Mouse (Mus musculus) liver, postnatal 0 days (tissue): ENCODE results near the gene Mmp24. TPM values are rescaled to one million over a fixed set of nuclear protein-coding genes. Genes with fewer than 3 reads are reported as not detected.
"Not testable (repeated sequence)": the region's sequence is repeated elsewhere in the genome, so short reads cannot be mapped to it uniquely, and the experiment has no call there.

ENCODE experiments used
- ATAC-seq: fragments of 200-750 bp; cut with Nextera tagmentation; 2 replicates; pipeline ENCODE4 v1.8.0; 2017; ENCODE audit warnings: mild to moderate bottlenecking, moderate library complexity
- DNase-seq: peaks from one replicate; pipeline ENCODE4 v3.0.0-alpha.2; 2016
- H3K27ac ChIP-seq: fragments of 300-500 bp; sonication (generic); 2 replicates; pipeline ENCODE4 v1.5.1; 2014; ENCODE audit warnings: antibody characterized with exemption, moderate library complexity, mild to moderate bottlenecking, low read depth
- H3K27me3 ChIP-seq: fragments of 300-500 bp; sonication (generic); 2 replicates; pipeline ENCODE4 v1.6.1; 2014; ENCODE audit warnings: low read length, control low read depth, mixed read lengths; ENCODE audit not compliant: insufficient read depth
- H3K36me3 ChIP-seq: fragments of 300-500 bp; sonication (generic); replicated peaks from 2 replicates; pipeline ENCODE4 v1.6.1; 2014; ENCODE audit warnings: mild to moderate bottlenecking, control low read depth, low read length, moderate library complexity, mixed read lengths; ENCODE audit not compliant: insufficient read depth
- H3K4me1 ChIP-seq: fragments of 300-500 bp; sonication (generic); 2 replicates; pipeline ENCODE4 v1.6.1; 2014; ENCODE audit warnings: antibody characterized with exemption, mild to moderate bottlenecking, control low read depth; ENCODE audit not compliant: insufficient read depth
- H3K4me2 ChIP-seq: fragments of 300-500 bp; sonication (generic); 2 replicates; pipeline ENCODE4 v1.6.1; 2014; ENCODE audit warnings: low read depth, mild to moderate bottlenecking, low read length, moderate library complexity, mixed read lengths
- H3K4me3 ChIP-seq: fragments of 300-500 bp; sonication (generic); 2 replicates; pipeline ENCODE4 v1.5.1; 2014; ENCODE audit warnings: low read depth, low read length
- H3K9ac ChIP-seq: fragments of 300-500 bp; sonication (generic); replicated peaks from 2 replicates; pipeline ENCODE4 v1.6.1; 2014; ENCODE audit warnings: mild to moderate bottlenecking, moderate library complexity
- H3K9me3 ChIP-seq: fragments of 300-500 bp; sonication (generic); 2 replicates; pipeline ENCODE4 v1.6.1; 2016; ENCODE audit warnings: mild to moderate bottlenecking, control low read depth, low read length, mixed read lengths
- CTCF ChIP-seq: sonication (generic); IDR thresholded peaks from 2 replicates; pipeline ENCODE4 v1.5.1; 2016; ENCODE audit warnings: antibody characterized with exemption, low read depth
- EP300 ChIP-seq: IDR thresholded peaks from 2 replicates; pipeline ENCODE4 v1.6.1; 2016; ENCODE audit warnings: antibody characterized with exemption, low read depth, mild to moderate bottlenecking
- WGBS: fragments of 180-500 bp; shearing (Covaris S2); extraction: QIAGEN DNeasy Blood & Tissue Kit; methylation state at CpG from one replicate; pipeline ENCODE4 v1.1.7; 2014; ENCODE audit not compliant: insufficient replicate concordance; 5-methylcytosine and 5-hydroxymethylcytosine counted together
- polyA plus RNA-seq: library from polyadenylated mRNA; unstranded; fragments of >200 nt; fragmentation: Nextera tagmentation; extraction: Ambion mirVana; gene quantifications from 2 replicates; pipeline ENCODE4 v1.2.1, GENCODE M21; 2015

The Mmp24 gene
- polyA plus RNA-seq, 1 experiment from 2014 or later = not detected

GRCm38 (mm10) chr2:155825904-155826629 is 50.9 kb downstream of the Mmp24 start:
- H3K4me2 ChIP-seq = peak overlapping the region; percentile 89
- H3K27me3 ChIP-seq = no peaks in the 10 kb centered on the region
- 1% methylated on average over 52 of the region's 52 CpGs for WGBS
- H3K27ac ChIP-seq = peak overlapping the region; percentile 97
- H3K4me1 ChIP-seq = peaks cover 16% of the 10 kb centered on the region
- no peak for TF ChIP-seq CTCF
- no peak for TF ChIP-seq EP300
- ATAC-seq (peak; percentile 9), DNase-seq (peak; percentile 56)
- peak overlapping the region; percentile 95 for H3K4me3 ChIP-seq
- H3K9me3 ChIP-seq = no peaks in the 10 kb centered on the region
- peaks cover 28% of the 10 kb centered on the region for H3K36me3 ChIP-seq
- peak overlapping the region; percentile 93 for H3K9ac ChIP-seq

GRCm38 (mm10) chr2:155826630-155827424 is 51.7 kb downstream of the Mmp24 start, which contains the start of gene Eif6:
Eif6 (minus strand) TSS chr2:155826925.
- peak within 1 kb of the TSS; percentile 97 for H3K27ac ChIP-seq
- TF ChIP-seq CTCF (no peak), EP300 (0 out of 2 replicates have a peak, but pooled peaks have one; percentile 74)

GRCm38 (mm10) chr2:155830841-155831240 is 55.7 kb downstream of the Mmp24 start:
- H3K27me3 ChIP-seq = no peaks in the 10 kb centered on the region
- no peak overlapping the region for H3K4me2 ChIP-seq
- H3K4me1 ChIP-seq = peaks cover 13% of the 10 kb centered on the region
- no peak overlapping the region for H3K4me3 ChIP-seq
- no peak overlapping the region for H3K27ac ChIP-seq
- DNase-seq (no peak), ATAC-seq (no peak)
- TF ChIP-seq EP300 (no peak), CTCF (no peak)
- 86% methylated on average over 8 of the region's 8 CpGs for WGBS
- no peak overlapping the region for H3K9ac ChIP-seq
- no peaks in the 10 kb centered on the region for H3K9me3 ChIP-seq
- no peaks in the 10 kb centered on the region for H3K36me3 ChIP-seq

More at GRCm38 (mm10) chr2:155826630-155827424, 51.7 kb downstream of the Mmp24 start, which contains the start of gene Eif6:
- Histone ChIP-seq H3K27me3 (no peaks in the 10 kb centered on the region), H3K9ac (peak within 1 kb of the TSS; percentile 93), H3K36me3 (peaks cover 22% of the 10 kb centered on the region), H3K4me2 (peak within 1 kb of the TSS; percentile 89), H3K4me3 (peak within 1 kb of the TSS; percentile 95), H3K9me3 (no peaks in the 10 kb centered on the region), H3K4me1 (peaks cover 16% of the 10 kb centered on the region)
- ATAC-seq (peak; percentile 95), DNase-seq (peak; percentile 94)
- WGBS = 2% methylated on average over 27 of the region's 27 CpGs

- H3K27ac ChIP-seq = no peak overlapping the region
- no peaks in the 10 kb centered on the region for H3K36me3 ChIP-seq
- ATAC-seq (no peak), DNase-seq (no peak)
- no peak overlapping the region for H3K9ac ChIP-seq
- H3K4me3 ChIP-seq = no peak overlapping the region
- no peak overlapping the region for H3K4me2 ChIP-seq
- no peaks in the 10 kb centered on the region for H3K27me3 ChIP-seq
- no peaks in the 10 kb centered on the region for H3K9me3 ChIP-seq
- TF ChIP-seq EP300 (no peak), CTCF (peak; percentile 47)
- WGBS = 41% methylated on average over 9 of the region's 9 CpGs
- peaks cover 13% of the 10 kb centered on the region for H3K4me1 ChIP-seq
Measured at GRCm38 (mm10) chr2:155831302-155831701, 56.2 kb downstream of the Mmp24 start.

GRCm38 (mm10) chr2:155832087-155832486 is 56.9 kb downstream of the Mmp24 start:
- peak; percentile 50 for TF ChIP-seq CTCF
- 63% methylated on average over 1 of the region's 1 CpGs for WGBS
- H3K27ac ChIP-seq, DNase-seq, H3K27me3 ChIP-seq, H3K9ac ChIP-seq, H3K4me2 ChIP-seq, ATAC-seq, H3K4me1 ChIP-seq, H3K9me3 ChIP-seq, H3K36me3 ChIP-seq, H3K4me3 ChIP-seq: not testable (repeated sequence)

- no peaks in the 10 kb centered on the region for H3K9me3 ChIP-seq
- TF ChIP-seq CTCF (no peak), EP300 (no peak)
- H3K9ac ChIP-seq = no peak within 1 kb of the TSS
- DNase-seq (no peak), ATAC-seq (no peak)
- H3K27ac ChIP-seq = no peak within 1 kb of the TSS
- no peak within 1 kb of the TSS for H3K4me2 ChIP-seq
- no peaks in the 10 kb centered on the region for H3K4me1 ChIP-seq
- WGBS = 64% methylated on average over 9 of the region's 9 CpGs
- H3K36me3 ChIP-seq = no peaks in the 10 kb centered on the region
- no peak within 1 kb of the TSS for H3K4me3 ChIP-seq
- H3K27me3 ChIP-seq = no peaks in the 10 kb centered on the region
Measured at GRCm38 (mm10) chr2:155834732-155835131, 59.6 kb downstream of the Mmp24 start, which contains the start of gene Fam83c. Fam83c (minus strand) TSS chr2:155834854.
